ENCODE assay signal across 25 mouse cellular contexts in the genomic region with DNA sequence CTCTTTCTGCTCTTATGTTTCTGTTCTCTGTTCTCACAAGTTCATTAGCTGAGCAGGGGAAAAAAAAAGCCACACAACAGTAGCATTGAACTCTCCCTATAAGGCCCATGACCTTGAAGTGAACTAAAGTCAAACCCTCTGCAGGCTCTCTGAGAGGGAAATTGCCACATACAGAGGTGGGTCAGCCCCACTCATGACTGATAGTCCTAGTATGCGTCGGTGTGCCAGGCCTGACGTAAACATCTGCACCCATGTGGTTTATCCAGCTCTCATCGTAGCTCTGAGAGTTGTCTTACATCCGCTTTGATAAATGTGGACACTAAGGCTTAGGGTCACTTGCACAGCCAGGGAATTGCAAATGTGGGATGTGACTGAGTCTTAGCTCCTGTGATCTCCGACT.
"Had no signal": no experiment of that assay in that cellular context is flagged by ENCODE, and none has a peak within 500 bp of the region (broad histone marks: within the 10 kb centered on the region; RNA-seq: fewer than 3 reads in every experiment).

No protein-coding gene starts in this region.

- H3K4me3 ChIP-seq: heart, embryonic 10.5 days; heart, embryonic 13.5 days; heart, embryonic 15.5 days; hindbrain, embryonic 13.5 days; hindbrain, embryonic 15.5 days; intestine, embryonic 15.5 days; left cerebral cortex, adult 2 months; limb, embryonic 10.5 days; limb, embryonic 12.5 days; liver, embryonic 13.5 days had no signal

- H3K4me1 ChIP-seq: heart, embryonic 10.5 days; heart, embryonic 13.5 days; heart, embryonic 15.5 days; liver, embryonic 13.5 days had no signal

- DNase-seq: forebrain, postnatal 0 days; gastrocnemius, postnatal 14 days; gastrocnemius, postnatal 36 days; heart, adult 18-20 months; heart, postnatal 14 days; heart, postnatal 36 days; kidney, adult 11 months; kidney, adult 2 months; kidney, adult 9 months; kidney, postnatal 10 days; kidney, postnatal 25 days; kidney, postnatal 4 days; liver; liver, embryonic 13.5 days had no signal

- H3K9me3 ChIP-seq: heart, embryonic 10.5 days; heart, embryonic 13.5 days; heart, embryonic 15.5 days; hindbrain, embryonic 13.5 days; hindbrain, embryonic 15.5 days; intestine, embryonic 15.5 days; limb, embryonic 10.5 days; limb, embryonic 12.5 days; liver, embryonic 13.5 days had no signal

- H3K27me3 ChIP-seq: heart, embryonic 13.5 days; heart, embryonic 15.5 days; hindbrain, embryonic 13.5 days; hindbrain, embryonic 15.5 days; intestine, embryonic 15.5 days; limb, embryonic 12.5 days; liver, embryonic 13.5 days had no signal

- ATAC-seq: forebrain, postnatal 0 days; hindbrain, postnatal 0 days; intestine, embryonic 15.5 days had no signal

- H3K4me2 ChIP-seq: heart, embryonic 13.5 days; heart, embryonic 15.5 days; hindbrain, embryonic 13.5 days; hindbrain, embryonic 15.5 days; intestine, embryonic 15.5 days; limb, embryonic 12.5 days; liver, embryonic 11.5 days; liver, embryonic 13.5 days had no signal

- H3K27ac ChIP-seq: heart, embryonic 10.5 days; heart, embryonic 13.5 days; heart, embryonic 15.5 days; hindbrain, embryonic 13.5 days; hindbrain, embryonic 15.5 days; hindbrain, postnatal 0 days; intestine, embryonic 15.5 days; limb, embryonic 10.5 days; limb, embryonic 12.5 days; liver, embryonic 13.5 days had no signal

- H3K9ac ChIP-seq: forebrain, postnatal 0 days; heart, embryonic 13.5 days; heart, embryonic 15.5 days; hindbrain, embryonic 13.5 days; hindbrain, embryonic 15.5 days; intestine, embryonic 15.5 days; limb, embryonic 12.5 days; liver, embryonic 13.5 days had no signal

- H3K36me3 ChIP-seq: heart, embryonic 10.5 days; heart, embryonic 13.5 days; heart, embryonic 15.5 days; hindbrain, embryonic 13.5 days; hindbrain, embryonic 15.5 days; intestine, embryonic 15.5 days; limb, embryonic 10.5 days; limb, embryonic 12.5 days; liver, embryonic 13.5 days had no signal
